Mouse (Mus musculus) limb, embryonic 13.5 days (tissue): ENCODE results near the gene Ufc1. TPM values are rescaled to one million over a fixed set of nuclear protein-coding genes. Genes with fewer than 3 reads are reported as not detected.
A peak's percentile ranks its signal among the peaks of the same experiment; 100 is the strongest.

ENCODE experiments used
- ATAC-seq: fragments of 200-750 bp; cut with Nextera tagmentation; 2 replicates; pipeline ENCODE4 v1.8.0; 2017; ENCODE audit warnings: low read depth, moderate number of reproducible peaks, moderate TSS enrichment; ENCODE audit not compliant: low FRiP score
- H3K27ac ChIP-seq: fragments of 300-500 bp; sonication (generic); 2 replicates; pipeline ENCODE4 v1.5.1; 2015; ENCODE audit warnings: inconsistent platforms, mild to moderate bottlenecking, moderate library complexity
- H3K27me3 ChIP-seq: fragments of 300-500 bp; sonication (generic); 2 replicates; pipeline ENCODE4 v1.6.1; 2015; ENCODE audit warnings: mild to moderate bottlenecking, inconsistent platforms
- H3K36me3 ChIP-seq: fragments of 300-500 bp; sonication (generic); 2 replicates; pipeline ENCODE4 v1.6.1; 2015; ENCODE audit warnings: inconsistent platforms, mild to moderate bottlenecking, moderate library complexity
- H3K4me1 ChIP-seq: fragments of 300-500 bp; sonication (generic); 2 replicates; pipeline ENCODE4 v1.6.1; 2015; ENCODE audit warnings: inconsistent platforms
- H3K4me2 ChIP-seq: fragments of 300-500 bp; sonication (generic); replicated peaks from 2 replicates; pipeline ENCODE4 v1.6.1; 2015; ENCODE audit warnings: inconsistent platforms, mild to moderate bottlenecking, moderate library complexity
- H3K4me3 ChIP-seq: fragments of 300-500 bp; sonication (generic); 2 replicates; pipeline ENCODE4 v1.5.1; 2015; ENCODE audit warnings: moderate library complexity, mild to moderate bottlenecking, inconsistent platforms
- H3K9ac ChIP-seq: fragments of 300-500 bp; sonication (generic); 2 replicates; pipeline ENCODE4 v1.6.1; 2015; ENCODE audit warnings: mild to moderate bottlenecking, inconsistent platforms
- H3K9me3 ChIP-seq: fragments of 300-500 bp; sonication (generic); 2 replicates; pipeline ENCODE4 v1.6.1; 2016; ENCODE audit warnings: inconsistent platforms
- WGBS: fragments of 180-500 bp; shearing (Covaris S2); methylation state at CpG from one replicate; pipeline ENCODE4 v1.1.7; 2015; 5-methylcytosine and 5-hydroxymethylcytosine counted together
- polyA plus RNA-seq: library from polyadenylated mRNA; unstranded; fragments of >200 nt; fragmentation: Nextera tagmentation; extraction: Ambion mirVana; gene quantifications from 2 replicates; pipeline ENCODE4 v1.2.1, GENCODE M21; 2015

Gene Ufc1
- polyA plus RNA-seq, 1 experiment from 2014 or later: 110 TPM

GRCm38 (mm10) chr1:171263185-171263611, 31.6 kb downstream of the Ufc1 start:
- peak; percentile 89 for ATAC-seq
- Histone ChIP-seq H3K27ac (peak overlapping the region; percentile 89; the same call in 1 of the 2 replicates), H3K9me3 (no peaks in the 10 kb centered on the region), H3K4me2 (peak overlapping the region; percentile 58), H3K4me1 (peaks cover 21% of the 10 kb centered on the region), H3K4me3 (peak overlapping the region; percentile 24), H3K36me3 (peaks cover 15% of the 10 kb centered on the region), H3K9ac (no peak overlapping the region), H3K27me3 (no peaks in the 10 kb centered on the region)
- 0% methylated on average over 2 of the region's 2 CpGs for WGBS

DNA sequence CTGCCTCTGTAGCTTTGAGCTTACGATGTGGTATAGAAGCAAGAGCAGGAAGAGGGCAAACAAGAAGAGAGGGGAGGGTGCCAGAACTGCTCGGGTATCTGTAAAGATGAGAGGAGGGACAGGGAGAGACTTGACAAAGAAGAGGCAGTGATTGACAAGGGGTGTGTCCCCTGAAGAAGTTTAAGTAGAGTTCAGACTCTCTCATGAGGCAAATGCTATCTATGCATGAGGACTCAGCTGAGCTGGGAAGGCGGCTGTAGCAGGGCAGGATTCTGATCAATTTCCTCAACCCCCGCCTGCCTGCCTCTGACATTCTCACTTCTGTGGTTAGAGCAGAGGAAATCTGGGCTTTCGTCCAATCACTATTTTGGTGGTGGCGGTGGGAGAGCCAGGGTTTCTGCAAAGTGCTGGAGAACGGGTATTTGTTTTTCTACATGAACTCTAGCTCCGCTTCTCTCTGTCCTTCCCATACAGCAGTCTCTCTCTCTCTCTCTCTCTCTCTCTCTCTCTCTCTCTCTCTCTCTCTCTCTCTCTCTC, 32.2 kb downstream of the Ufc1 start:
- H3K9ac ChIP-seq: peak overlapping the region; percentile 48
- peak overlapping the region; percentile 24 for H3K4me3 ChIP-seq
- peaks cover 20% of the 10 kb centered on the region for H3K36me3 ChIP-seq
- H3K9me3 ChIP-seq: no peaks in the 10 kb centered on the region
- H3K4me2 ChIP-seq: peak overlapping the region; percentile 58
- H3K4me1 ChIP-seq: peaks cover 21% of the 10 kb centered on the region
- no peaks in the 10 kb centered on the region for H3K27me3 ChIP-seq
- peak overlapping the region; percentile 89 for H3K27ac ChIP-seq
- WGBS: 7% methylated on average over 8 of the region's 8 CpGs
- ATAC-seq: peak; percentile 84

DNA sequence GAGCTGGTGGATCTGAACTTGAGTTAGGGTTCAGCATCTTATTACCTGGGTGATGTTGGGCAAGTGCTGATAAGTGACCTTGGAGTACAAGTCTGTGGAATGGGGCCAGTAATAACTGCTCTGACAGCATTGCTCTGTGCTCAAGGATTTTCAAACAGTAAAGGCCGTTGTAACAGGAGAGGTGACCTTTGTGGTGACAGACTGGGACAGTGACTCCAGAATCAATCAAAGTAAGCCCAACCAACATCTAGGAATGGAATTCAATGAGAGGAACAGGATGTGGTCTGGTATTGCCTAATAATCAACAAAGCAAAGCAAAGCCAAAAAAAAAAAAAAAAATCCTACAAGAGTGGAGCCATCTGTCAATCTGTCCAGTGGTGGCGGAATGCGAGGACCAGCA, 34.5 kb downstream of the Ufc1 start:
- no peak for ATAC-seq
- H3K9ac ChIP-seq: no peak overlapping the region
- 75% methylated on average over 3 of the region's 3 CpGs for WGBS

GRCm38 (mm10) chr1:171258921-171259320, 35.9 kb downstream of the Ufc1 start:
- 79% methylated on average over 17 of the region's 17 CpGs for WGBS
- H3K27me3 ChIP-seq: no peaks in the 10 kb centered on the region
- H3K27ac ChIP-seq: no peak overlapping the region
- no peak overlapping the region for H3K4me3 ChIP-seq
- no peak overlapping the region for H3K4me2 ChIP-seq
- H3K36me3 ChIP-seq: peaks cover 54% of the 10 kb centered on the region
- H3K9ac ChIP-seq: no peak overlapping the region
- peaks cover 19% of the 10 kb centered on the region for H3K4me1 ChIP-seq
- H3K9me3 ChIP-seq: no peaks in the 10 kb centered on the region
- ATAC-seq: no peak

More for the DNA sequence above, 34.5 kb downstream of the Ufc1 start:
- no peak overlapping the region for H3K4me2 ChIP-seq
- peaks cover 42% of the 10 kb centered on the region for H3K36me3 ChIP-seq
- H3K4me3 ChIP-seq: no peak overlapping the region
- no peak overlapping the region for H3K27ac ChIP-seq
- peaks cover 21% of the 10 kb centered on the region for H3K4me1 ChIP-seq
- H3K9me3 ChIP-seq: no peaks in the 10 kb centered on the region
- H3K27me3 ChIP-seq: no peaks in the 10 kb centered on the region

DNA sequence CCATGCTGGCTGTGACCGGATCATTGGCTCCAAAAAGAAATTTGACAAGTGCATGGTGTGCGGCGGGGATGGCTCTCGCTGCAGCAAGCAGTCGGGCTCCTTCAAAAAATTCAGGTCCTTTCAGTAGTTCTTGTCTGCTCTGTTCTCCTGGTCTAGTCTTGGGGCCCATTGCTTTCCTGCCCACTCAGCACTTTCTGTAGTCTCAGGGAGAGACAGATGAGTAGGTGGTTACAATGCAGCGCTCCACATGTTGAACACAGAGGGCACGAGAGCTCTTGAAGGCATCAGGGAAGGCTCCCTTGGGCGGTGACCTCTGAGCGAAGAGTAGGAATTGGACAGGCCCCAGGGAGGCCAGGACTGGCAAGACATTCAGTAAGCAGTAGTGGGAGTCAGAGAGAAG, 37.0 kb downstream of the Ufc1 start:
- H3K9ac ChIP-seq: no peak overlapping the region
- H3K9me3 ChIP-seq: no peaks in the 10 kb centered on the region
- peaks cover 57% of the 10 kb centered on the region for H3K36me3 ChIP-seq
- H3K4me1 ChIP-seq: peaks cover 14% of the 10 kb centered on the region
- no peak overlapping the region for H3K27ac ChIP-seq
- H3K4me3 ChIP-seq: no peak overlapping the region
- H3K27me3 ChIP-seq: no peaks in the 10 kb centered on the region
- no peak overlapping the region for H3K4me2 ChIP-seq
- ATAC-seq: no peak
- WGBS: 86% methylated on average over 9 of the region's 9 CpGs

DNA sequence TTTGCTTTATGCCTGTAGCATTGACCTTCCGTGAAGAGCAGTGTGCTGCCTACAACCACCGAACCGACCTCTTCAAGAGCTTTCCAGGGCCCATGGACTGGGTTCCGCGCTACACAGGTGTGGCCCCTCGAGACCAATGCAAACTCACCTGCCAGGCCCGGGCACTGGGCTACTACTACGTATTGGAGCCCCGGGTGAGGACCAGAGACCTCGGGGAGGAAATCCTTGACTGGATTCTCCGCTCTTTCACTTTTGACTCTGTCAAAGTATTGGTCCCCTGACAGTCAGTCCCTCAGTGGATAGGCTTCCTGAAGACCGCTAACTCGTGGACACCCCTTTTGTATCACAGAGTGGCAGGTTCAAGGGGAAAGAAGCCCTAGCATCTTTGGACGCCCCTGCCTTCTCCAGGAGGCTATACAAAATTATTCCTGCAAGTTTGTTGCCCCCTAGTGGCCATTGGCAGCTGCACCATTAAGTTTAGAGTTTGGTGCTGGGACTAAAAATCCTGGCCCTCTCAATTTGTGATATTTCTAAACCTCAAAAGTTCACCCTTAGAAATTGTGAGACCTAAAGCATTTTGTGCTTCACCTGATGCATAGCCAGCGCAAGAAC, 37.8 kb downstream of the Ufc1 start:
- peaks cover 14% of the 10 kb centered on the region for H3K4me1 ChIP-seq
- 69% methylated on average over 15 of the region's 15 CpGs for WGBS
- no peak overlapping the region for H3K9ac ChIP-seq
- H3K27ac ChIP-seq: no peak overlapping the region
- no peak overlapping the region for H3K4me2 ChIP-seq
- no peaks in the 10 kb centered on the region for H3K27me3 ChIP-seq
- no peaks in the 10 kb centered on the region for H3K9me3 ChIP-seq
- no peak overlapping the region for H3K4me3 ChIP-seq
- peaks cover 57% of the 10 kb centered on the region for H3K36me3 ChIP-seq
- ATAC-seq: no peak

- no peak overlapping the region for H3K4me2 ChIP-seq
- no peak overlapping the region for H3K27ac ChIP-seq
- no peaks in the 10 kb centered on the region for H3K9me3 ChIP-seq
- H3K27me3 ChIP-seq: no peaks in the 10 kb centered on the region
- H3K4me1 ChIP-seq: peaks cover 20% of the 10 kb centered on the region
- peaks cover 57% of the 10 kb centered on the region for H3K36me3 ChIP-seq
- no peak for ATAC-seq
- H3K9ac ChIP-seq: no peak overlapping the region
- no peak overlapping the region for H3K4me3 ChIP-seq
- 89% methylated on average over 24 of the region's 24 CpGs for WGBS
Observed at GRCm38 (mm10) chr1:171256095-171256818, 38.6 kb downstream of the Ufc1 start.

- WGBS: 33% methylated on average over 17 of the region's 17 CpGs
- Histone ChIP-seq H3K27me3 (no peaks in the 10 kb centered on the region), H3K36me3 (peaks cover 35% of the 10 kb centered on the region), H3K9ac (peak overlapping the region; percentile 64), H3K4me3 (peak overlapping the region; percentile 45), H3K4me2 (peak overlapping the region; percentile 77), H3K27ac (peak overlapping the region; percentile 90), H3K9me3 (no peaks in the 10 kb centered on the region), H3K4me1 (peaks cover 55% of the 10 kb centered on the region)
- no peak for ATAC-seq
Observed at GRCm38 (mm10) chr1:171252415-171252814, 42.4 kb downstream of the Ufc1 start.

GRCm38 (mm10) chr1:171251594-171252324, 43.1 kb downstream of the Ufc1 start:
- WGBS: 6% methylated on average over 13 of the region's 13 CpGs
- H3K27ac ChIP-seq: peak overlapping the region; percentile 90
- peak overlapping the region; percentile 77 for H3K4me2 ChIP-seq
- peak overlapping the region; percentile 64 for H3K9ac ChIP-seq
- H3K27me3 ChIP-seq: no peaks in the 10 kb centered on the region
- H3K4me3 ChIP-seq: peak overlapping the region; percentile 45
- peaks cover 55% of the 10 kb centered on the region for H3K4me1 ChIP-seq
- peaks cover 29% of the 10 kb centered on the region for H3K36me3 ChIP-seq
- H3K9me3 ChIP-seq: no peaks in the 10 kb centered on the region
- ATAC-seq: peak; percentile 55

DNA sequence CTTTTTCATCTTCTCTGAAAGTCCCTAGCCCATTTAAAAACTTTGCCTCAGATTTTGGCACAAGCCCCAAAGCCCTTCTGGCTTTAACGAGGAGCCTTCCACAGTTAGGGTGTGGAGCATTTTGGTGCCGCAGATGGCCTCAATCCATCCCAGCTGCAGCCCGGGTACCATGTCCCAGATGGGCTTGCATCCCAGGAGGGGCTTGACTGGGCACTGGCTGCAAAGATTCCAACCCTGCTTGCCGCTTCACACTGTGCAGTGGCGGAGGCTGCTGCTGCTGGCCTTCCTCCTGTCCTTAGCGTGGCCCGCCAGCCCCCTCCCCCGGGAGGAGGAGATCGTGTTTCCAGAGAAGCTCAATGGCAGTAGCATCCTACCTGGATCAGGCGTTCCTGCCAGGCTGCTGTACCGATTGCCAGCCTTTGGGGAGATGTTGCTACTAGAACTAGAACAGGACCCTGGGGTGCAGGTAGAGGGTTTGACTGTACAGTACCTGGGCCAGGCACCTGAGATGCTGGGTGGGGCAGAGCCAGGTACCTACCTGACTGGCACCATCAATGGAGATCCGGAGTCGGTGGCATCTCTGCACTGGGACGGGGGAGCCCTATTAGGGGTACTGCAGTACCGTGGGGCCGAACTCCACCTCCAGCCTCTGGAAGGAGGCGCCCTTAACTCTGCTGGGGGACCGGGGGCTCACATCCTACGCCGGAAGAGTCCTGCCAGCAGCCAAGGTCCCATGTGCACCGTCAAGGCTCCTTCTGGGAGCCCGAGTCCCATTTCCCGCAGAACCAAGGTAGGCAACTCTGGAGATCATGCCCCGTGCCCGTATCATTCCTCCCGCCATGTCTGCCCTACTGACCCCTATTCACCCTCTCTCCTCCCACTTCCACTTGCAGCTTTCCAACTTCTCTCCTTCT, 43.9 kb downstream of the Ufc1 start, which contains the start of gene Ndufs2:
Gene Ndufs2, minus strand, starts transcription at position 709 of the 914 bp plus-strand sequence.
- Histone ChIP-seq H3K9me3 (no peaks in the 10 kb centered on the region), H3K27ac (peak within 1 kb of the TSS; percentile 90), H3K4me3 (peak within 1 kb of the TSS; percentile 45), H3K9ac (peak within 1 kb of the TSS; percentile 64), H3K27me3 (no peaks in the 10 kb centered on the region), H3K36me3 (peaks cover 21% of the 10 kb centered on the region), H3K4me1 (peaks cover 61% of the 10 kb centered on the region), H3K4me2 (peak within 1 kb of the TSS; percentile 77)
- ATAC-seq: no peak
- WGBS: 14% methylated on average over 26 of the region's 26 CpGs

DNA sequence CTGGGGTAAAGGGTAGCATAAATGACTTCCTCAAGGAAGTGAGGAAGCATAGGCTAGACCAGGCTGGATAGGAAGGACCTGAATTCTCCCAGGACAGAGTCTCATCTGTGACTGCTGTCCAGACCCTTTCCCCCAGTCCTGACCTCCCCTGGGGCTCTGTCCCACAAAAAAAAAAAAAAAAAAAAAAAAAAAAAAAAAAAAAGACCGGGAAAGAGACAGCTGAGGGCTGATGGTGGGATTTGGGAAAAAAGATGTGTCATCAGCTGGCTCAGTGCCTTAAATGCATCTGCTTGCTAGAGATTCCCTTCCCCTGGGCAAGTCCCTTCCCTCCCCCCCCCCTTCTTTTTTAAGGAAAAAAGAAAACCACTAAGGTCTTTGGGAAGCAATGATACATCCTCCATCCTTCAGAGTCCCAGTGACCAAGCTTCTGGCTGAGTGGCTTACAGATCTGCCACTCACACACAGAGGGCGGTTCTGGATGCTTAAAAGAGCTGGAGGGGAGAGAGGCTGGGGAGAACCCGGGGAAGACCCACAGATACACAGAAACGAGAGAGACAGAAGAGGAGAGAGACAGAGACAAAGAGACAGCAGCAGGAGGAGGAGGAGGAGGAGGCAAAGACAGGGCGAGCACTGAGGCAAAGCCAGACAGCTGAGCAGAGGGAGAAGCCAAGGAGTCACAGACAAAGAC, 44.8 kb downstream of the Ufc1 start, which contains the start of gene Adamts4:
Gene Adamts4, plus strand, starts transcription at position 509 of the 688 bp plus-strand sequence.
- Histone ChIP-seq H3K9me3 (no peaks in the 10 kb centered on the region), H3K4me1 (peaks cover 68% of the 10 kb centered on the region), H3K4me2 (peak within 1 kb of the TSS; percentile 77), H3K36me3 (peaks cover 18% of the 10 kb centered on the region), H3K27ac (peak within 1 kb of the TSS; percentile 90), H3K27me3 (no peaks in the 10 kb centered on the region), H3K9ac (peak within 1 kb of the TSS; percentile 64), H3K4me3 (peak within 1 kb of the TSS; percentile 45)
- 13% methylated on average over 5 of the region's 5 CpGs for WGBS
- ATAC-seq: no peak
